Mouse (Mus musculus) brain, embryonic 18.5 days (tissue): Measurements from ENCODE around the gene Thap3.
"Not testable (repeated sequence)": the region's sequence is repeated elsewhere in the genome, so short reads cannot be mapped to it uniquely, and the experiment has no call there.

Experiments
- DNase-seq: peaks from one replicate; pipeline ENCODE4 v3.0.0-alpha.2; 2012; ENCODE audit warnings: low read depth, low spot score

Thap3 gene

DNA sequence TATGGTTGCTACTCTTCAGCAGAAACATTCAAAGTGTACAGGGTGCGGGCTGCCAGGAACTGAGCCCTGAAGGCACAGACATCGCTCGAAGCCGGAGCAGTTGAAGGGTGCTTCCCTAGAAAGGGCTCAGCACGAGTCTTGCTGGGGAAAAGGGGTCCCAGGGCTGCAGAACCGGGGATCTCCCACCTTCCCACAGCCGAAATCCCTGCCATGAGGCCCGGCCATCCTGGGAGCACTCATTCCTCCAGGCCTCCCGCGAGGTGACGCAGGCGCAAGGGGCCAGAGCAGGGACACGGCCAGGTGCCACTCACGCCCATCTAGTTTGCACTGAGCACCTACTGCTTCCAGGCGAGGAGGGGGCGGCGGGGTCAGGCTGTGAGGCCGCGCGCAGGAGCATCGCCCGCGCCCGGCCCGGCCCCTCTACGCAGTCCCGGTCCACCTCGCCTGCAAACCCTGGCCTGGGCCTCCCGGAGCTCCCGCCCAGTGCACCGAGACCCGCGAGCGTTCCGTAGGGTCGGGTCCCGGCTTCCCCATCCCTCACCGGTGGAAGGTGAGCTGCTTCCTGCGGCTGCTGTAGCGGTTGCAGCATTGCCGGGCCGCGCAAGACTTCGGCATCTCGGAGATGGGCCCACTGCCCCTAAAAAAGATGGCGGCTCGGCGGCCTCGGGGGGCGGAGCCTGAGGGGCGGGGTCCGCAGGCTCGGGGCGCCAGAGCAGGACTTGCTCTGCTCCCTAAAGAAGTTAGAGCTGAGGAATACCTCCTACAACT lies at the start of gene Thap3:
Gene Thap3, minus strand, starts transcription at position 656 of the 768 bp plus-strand sequence.
- no peak for DNase-seq

DNA sequence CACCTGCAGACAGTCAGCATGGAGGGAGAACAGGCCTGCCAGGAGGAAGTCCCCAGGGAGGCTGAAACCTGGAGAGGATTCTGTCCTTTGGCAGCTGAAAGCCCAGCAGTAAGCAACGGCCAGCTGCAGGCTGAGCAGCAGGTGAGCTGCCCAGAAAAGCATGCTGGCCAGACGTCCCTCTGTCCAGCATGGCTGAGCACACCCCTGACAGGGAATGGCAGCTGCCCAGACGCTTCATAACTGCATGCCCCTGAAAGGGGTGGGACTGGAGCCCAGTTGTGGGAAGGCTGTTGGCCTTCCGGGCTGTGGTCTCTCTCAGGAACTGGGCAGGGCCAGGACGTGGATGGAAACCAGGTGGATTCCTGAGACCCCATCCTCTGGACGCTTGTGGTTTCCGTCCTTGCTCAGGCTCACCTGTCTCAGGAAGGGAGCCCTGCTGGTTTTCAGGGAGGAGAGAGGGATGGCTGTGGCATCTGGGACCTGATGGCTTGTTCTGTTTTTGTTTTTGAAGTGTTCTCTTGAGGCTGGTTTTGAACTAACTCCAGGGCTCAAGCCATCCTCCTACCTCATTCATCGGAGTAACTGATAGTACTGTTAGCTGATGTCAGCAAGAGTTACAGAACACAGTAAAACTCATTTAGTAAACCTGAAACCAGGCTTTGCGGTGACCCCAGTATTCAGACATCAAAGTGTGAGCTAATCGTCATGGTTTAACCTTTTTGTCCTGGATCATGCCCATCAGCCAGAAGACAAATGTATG lies 49.6 kb upstream of the Thap3 start, which contains the start of gene Tas1r1:
Gene Tas1r1, minus strand, starts transcription at position 344 of the 760 bp plus-strand sequence.
- no peak for DNase-seq

DNA sequence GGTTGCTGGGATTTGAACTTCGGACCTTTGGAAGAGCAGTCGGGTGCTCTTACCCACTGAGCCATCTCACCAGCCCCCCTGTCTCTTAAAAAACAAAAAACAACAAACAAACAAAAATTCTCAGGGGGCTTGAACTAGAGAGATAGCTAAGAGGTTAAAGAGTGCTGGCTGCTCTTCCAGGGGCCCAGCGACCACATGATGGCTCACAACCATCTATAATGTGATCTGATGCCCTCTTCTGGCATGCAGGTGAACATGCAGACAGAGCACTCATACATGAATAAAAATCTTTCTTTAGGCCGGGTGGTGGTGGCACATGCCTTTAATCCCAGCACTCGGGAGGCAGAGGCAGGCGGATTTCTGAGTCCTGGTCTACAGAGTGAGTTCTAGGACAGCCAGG lies 47.7 kb upstream of the Thap3 start:
- DNase-seq, result not testable (repeated sequence)

DNA sequence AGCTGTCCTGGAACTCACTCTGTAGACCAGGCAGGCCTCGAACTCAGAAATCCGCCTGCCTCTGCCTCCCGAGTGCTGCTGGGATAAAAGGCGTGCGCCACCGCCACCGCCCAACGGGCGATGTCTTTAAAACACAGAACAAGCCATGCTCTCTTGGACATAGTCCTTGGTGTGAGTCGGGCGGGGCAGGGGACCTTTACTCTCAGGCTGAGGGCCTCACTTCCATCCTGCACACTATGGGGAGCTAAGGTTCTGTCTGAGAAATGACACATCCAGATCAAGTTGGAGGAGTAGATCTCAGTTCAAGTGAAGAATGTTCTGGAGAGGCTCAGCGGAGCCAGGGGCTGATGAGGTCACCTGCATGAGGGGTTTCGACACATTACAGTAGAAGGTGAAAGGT lies 44.1 kb upstream of the Thap3 start:
- no peak for DNase-seq

DNA sequence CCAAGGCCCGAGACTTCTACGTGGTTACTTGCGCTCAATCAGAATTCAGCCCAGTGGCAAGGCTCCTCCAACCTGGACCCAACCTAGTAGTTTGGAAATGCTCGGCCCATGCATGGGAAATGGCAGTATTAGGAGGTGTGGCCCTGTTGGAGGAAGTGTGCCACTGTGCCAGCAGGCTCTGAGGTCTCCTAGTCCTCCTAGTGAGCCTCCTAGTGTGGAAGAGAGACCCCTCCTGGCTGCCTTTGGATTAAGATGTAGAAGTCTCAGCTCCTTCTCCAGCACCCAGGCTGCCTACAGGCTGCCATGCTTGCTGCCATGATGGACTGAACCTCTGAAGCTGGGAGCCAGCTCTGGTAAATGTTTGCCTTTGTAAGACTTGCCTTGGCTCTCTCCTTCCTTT lies 41.2 kb upstream of the Thap3 start:
- no peak for DNase-seq

DNA sequence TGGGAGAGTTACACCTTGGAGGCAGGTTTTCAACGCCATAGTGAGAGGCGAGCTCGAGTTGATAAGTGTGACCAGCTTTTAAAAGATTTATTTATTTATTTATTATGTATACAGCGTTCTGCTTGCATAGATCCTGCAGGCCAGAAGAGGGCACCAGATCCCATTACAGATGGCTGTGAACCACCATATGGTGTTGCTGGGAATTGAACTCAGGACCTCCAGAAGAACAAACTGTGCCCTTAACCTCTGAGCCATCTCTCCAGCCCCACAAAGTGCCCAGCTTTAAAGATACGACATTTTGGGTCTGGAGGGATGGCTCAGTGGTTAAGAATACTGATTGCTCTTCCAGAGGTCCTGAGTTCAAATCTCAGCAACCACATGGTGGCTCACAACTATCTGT lies 40.3 kb upstream of the Thap3 start:
- DNase-seq, result no peak

DNA sequence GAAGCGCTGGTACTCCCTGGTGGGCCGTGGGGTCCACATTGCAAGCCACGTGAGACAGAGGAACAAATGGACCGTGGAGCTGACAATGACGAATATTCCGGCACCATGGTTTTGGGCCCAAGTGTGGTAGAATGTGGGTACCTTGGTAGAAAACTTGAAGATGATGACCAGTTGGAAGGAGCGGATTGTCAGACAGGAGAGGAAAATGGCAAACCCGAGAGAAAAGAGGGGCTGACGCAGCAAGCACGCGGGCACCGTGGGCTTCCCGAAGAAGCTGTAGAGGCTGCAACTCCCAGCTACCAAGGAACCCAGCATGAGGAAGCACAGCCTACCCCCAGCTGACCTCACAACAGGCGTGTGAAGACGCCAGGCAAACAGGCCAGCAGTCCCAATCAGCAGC lies 39.7 kb upstream of the Thap3 start:
- no peak for DNase-seq

DNA sequence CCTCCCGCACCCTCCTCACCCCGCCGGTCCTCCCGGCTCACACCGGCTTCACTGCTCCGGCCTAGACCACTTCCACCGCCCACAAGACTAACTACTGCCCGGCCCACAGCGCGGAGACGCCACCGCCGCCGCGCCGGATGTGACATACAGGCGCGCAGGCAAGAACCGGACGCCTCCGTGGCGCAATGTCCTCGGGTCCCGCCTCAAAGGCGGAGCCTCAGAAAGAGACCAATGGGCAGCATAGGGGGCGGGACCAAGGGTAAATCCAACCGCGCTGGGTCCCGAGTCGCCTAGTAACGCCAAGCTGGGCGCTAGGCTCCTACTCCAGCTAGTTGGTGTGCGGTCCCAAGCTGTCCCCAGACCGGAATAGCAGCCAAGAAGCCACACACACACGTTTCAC lies 38.7 kb upstream of the Thap3 start, which contains the start of gene Zbtb48:
Gene Zbtb48, minus strand, starts transcription at position 148 of the 400 bp plus-strand sequence.
- DNase-seq, result peak; percentile 92

DNA sequence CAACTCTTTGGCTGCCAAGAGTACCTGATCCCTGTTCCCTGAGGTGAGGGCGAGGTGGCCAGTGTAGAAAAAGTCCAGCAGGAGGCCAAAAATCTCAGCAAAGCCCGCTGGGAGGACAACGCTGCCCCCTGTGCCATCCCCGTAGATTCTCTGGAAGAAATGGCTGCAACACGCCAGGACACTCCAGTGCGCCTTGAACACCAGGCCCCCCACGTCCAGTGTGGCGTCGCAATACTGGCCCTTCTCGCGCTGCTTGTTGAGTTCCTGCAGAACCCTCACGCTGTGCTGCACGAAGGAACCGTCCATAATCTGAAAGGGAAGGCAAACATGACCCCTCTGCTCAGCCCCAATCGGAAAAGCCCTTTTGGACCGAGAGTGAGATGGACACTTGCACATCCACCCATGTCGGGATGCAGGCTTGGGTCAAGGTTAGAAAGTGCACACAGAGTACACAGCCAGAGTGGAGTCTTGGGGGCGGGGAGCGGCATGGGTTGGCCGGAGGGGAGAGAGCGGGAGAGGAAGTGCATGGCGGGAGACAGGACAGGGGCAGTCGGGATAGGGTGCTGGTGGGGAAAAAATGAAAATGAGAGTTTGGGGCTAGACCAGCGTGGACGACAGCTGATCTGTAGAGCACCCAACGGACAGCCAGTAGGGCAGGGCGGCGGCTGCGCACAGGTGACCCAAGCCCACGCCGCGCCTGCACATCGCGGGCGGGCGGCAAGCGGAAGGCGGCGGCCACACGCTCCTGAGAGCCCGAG lies 38.1 kb upstream of the Thap3 start:
- DNase-seq, result no peak

DNA sequence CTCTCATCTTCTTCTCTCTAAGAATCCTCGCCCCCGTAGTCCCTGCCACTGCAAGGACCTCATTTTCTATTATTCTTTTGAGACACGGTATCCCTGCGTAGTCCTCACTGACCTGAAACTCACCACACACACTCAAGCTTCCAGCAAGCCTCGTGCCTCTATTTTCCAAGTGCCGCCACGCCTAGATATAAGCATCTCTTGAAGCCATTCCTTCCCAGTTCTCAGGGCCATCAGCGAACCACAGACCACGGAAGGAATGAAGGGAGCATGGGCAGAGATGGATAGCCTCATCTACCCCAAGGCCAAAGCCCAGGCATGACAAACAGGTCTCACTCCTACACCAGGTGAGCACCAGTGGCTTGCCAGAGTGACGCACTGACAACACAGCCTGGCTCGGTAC lies 35.7 kb upstream of the Thap3 start:
- no peak for DNase-seq

DNA sequence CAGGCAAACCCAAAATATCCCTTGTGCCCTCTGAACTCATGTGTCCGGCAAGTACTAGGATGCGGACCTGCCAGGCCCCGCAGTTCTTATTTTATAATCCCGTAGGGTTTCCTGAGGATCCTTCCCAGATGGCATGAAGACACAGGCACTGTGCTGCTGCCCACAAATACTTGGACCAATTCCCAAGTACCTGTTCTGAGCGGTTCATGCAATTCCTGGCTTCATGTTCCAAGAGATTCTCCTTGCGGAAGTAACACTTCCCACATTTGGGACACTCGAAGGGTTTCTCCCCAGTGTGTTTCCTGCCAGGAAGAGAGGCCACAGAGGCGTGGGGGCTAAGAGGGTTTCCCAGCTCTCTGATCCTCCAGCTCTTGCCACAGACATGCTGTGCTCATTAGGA lies 33.7 kb upstream of the Thap3 start:
- no peak for DNase-seq

DNA sequence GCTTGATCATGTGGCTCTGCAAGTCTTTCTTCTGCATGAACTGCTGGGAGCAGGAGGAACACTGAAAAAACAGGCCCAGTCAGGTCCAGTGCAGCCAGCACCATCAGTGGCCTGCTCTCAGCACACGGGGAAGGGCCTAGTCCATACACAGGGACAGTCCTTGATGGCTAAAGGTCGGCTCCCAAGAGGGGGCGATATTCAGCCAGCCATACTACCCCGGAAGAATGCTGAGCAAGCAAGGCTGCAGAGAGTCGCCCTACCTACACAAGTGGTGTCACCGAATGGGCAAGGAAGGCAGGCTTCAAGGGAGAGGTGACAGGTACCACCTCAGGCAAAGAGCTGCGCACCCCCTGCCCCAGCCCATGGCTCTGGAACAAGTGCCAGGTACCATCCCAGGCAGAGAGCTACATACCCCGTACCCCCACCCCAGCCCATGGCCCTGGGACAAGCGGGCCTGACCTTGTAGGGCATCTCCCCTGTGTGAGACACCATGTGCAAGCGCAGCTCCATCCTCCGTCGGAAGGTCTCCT lies 32.8 kb upstream of the Thap3 start:
- no peak for DNase-seq

DNA sequence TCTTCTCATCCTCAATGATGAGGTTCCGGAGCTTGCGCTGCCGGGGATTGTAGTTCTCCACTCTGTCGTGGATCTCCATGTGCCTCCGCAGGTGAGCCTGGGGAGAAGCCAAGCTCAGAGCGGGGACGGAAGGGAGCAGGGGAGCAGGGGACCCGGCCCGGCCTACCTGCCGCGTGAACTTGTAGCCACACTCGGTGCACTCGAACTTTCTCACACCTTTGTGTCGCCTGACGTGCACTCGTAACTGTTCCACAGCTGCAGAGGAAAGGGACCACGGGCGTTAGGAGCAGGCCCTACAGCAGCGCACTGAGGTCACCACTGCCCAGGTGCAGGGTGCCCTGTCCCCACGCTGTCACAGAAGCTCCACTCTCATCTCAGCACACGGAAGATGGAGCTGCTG lies 31.2 kb upstream of the Thap3 start:
- no peak for DNase-seq

DNA sequence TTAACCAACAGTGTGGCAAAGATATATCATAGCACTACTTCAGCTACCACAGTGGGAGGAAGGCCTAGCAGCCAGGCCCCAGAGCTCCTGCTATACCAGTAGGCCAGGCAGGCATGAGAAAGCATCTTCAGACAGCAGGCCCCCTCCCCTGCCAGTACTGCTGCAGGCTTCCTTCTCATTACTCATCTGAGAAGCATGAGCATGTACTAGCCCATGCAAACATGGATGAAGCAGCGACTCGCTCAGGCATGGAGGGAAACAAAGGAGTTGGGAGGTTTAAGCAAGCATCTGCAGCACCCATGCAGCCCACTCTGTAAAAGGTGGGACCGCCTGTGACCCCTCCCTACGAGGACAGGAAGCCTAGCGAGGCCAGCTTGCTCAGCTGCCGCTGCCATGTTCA lies 30.3 kb upstream of the Thap3 start:
- DNase-seq, result no peak

DNA sequence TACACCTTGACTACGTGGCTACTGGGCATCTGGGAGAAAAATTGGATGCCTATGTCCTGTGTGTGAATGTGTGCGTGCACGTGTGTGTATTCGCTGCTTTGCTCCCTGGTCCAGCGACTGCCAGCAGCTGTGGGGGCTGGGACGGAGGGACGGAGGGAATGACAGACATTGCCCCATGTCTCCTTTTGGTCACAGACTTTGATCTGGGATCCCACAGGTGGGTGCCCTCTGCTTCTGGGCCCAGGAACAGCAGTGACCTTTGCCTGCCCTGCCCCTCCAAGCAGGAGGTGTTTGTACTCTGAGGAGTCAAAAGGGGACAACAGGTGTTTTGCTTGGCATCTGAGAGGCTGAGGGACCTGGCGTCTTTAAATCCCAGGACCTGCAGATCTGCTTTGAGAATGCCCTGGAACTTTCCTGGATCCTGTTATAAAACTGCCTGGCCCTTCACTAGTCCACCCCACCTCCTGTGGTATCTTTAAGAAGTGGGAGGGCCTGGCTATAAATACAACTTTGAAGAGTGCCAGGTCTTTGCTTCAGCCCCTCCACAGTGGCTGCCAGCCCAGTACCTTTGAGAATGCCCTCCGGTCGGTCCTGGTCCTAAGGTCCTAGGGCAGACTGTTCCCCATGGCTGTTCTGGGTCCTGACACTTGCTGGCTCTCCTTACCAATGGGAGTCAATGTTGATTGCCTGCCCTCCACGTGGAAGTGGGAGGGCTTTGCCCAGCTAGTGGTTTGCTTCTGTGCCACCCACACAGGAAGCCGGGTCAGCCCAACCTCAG lies 24.4 kb upstream of the Thap3 start:
- no peak for DNase-seq

DNA sequence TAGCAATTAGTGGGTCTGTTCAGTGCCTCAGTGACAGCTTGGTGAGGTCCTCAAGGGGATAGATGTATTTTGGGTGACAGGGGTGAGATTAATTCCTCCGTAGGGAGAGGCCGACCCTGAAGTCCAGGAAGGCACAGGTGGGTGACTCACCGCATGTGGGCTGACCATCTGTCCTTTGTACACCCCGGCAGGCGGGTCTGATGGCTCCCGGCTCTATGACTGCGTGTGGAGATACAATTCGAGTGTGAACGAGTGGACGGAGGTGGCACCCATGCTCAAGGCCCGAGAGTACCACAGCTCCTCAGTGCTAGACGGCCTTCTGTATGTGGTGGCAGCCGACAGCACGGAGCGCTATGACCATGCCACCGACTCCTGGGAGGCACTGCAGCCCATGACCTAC lies 23.3 kb upstream of the Thap3 start:
- DNase-seq, result no peak

DNA sequence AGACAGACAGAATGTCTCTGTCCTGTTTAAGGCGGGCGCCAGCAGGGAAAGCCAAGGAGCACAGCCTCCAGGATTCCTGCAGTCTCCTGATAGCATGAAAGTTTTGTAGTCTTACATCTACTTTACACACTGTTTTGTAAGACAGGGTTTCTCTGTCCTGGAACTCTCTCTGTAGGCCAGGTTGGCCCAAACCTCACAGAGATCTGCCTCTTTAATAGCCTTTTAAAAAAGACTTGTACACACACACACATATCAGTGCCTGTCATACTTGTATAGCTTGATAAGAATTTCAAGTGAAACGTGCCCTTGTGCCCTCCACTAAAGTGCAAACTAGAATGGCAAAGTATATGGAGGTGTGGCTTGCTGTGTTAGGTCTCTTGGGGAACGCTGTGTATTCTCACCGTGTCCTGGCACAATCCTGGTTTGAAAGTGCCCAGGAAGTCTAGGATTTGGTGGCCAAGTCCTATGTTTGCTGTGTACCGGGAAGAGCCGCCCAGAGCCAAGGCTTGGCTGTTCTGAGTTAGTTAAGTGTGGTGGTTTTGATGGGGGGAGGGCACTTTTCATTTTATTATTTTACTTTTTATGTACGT lies 22.5 kb upstream of the Thap3 start:
- no peak for DNase-seq

DNA sequence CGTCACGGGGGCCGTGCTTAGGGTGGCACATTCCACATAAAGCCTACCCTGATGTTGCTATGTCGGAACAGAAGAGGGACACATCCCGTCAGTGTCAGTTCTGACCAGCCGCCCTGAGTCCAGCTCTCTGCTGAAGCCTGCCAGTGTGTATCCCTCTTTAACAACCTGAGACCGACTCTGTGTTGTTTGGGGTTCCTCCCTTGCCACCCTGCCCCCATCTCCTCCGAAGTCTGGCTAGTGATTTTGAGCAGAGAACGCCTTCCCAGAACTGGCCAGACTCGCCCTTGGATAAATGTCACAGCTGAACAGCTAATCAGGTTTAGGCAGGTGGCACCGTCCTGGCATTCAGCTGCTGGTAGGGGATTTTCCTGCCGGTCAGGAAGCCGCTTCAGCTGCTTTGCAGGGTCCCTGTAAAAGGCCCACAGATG lies 21.9 kb upstream of the Thap3 start:
- DNase-seq, result no peak

DNA sequence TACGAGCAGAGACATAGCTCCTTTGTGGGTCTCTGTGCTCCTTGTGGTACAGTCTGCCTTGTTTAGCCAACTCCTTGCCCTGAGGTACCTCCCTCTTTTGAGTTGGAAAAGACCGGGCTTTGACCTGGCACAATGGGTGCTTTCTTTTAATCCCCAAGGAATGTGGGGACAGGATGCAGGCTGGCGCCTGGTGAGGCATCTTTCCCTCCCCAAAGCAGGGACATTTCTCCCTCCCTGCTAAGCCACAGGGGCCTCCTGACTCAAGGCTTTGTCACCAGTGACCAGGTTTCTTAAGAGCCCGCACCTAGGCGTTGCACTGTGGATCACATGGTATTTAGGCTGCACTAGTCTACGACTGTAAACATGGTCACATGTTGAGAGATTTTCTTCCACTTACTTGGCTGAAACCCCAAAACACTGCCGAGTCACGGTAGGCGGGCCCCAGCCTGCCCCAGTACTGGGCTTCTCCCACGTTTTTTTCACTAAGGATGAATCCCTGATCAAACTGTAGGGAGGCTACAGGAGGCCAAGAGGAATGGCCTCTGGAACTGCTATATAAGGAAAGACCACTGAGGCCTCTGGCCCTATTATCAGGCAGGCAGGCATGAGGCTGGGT lies 21.4 kb upstream of the Thap3 start:
- DNase-seq, result no peak
